Mouse (Mus musculus): ENCODE measurements around the gene Zgpat. TPM values are rescaled to one million over a fixed set of nuclear protein-coding genes. Genes with fewer than 3 reads are reported as not detected.

Gene Zgpat
- total and polyA plus RNA-seq, 3 experiments, result 19.3 to 23.9 (median 20.9) TPM

DNA sequence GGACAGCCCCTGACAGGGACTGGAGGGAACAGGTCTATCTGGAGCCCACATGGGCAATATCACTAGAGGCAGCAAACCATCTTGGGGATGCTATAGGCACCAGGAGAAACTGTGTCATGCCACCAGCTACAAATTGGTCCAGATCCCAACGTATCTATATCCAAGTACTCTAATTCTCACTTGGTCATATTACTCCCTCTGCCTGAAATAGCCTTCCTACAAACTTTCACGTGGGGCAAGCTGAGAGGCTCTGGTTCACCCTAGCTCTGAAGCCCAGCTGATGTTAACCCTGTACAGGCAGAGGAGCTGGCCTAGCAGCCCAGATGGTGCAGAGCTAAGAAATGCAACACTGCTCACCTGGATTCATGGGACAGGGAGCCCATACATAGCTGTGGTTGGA, 26.8 kb downstream of the Zgpat start:
- Histone ChIP-seq H3K9ac (ENCODE audit: insufficient read depth, low read depth) (no peak overlapping the region), H3K4me3 (replicated peaks in 1 of 3; ENCODE audit: low read depth in 2 of 3, low read length in 2 of 3, poor library complexity in 1 of 3) (no peak overlapping the region), H3K79me2 (replicated peaks; ENCODE audit: control insufficient read depth, extremely low read depth, insufficient read depth, poor library complexity, severe bottlenecking) (no peaks in the 10 kb centered on the region), H3K9me3 (replicated peaks; ENCODE audit: low read length) (no peaks in the 10 kb centered on the region), H3K36me3 (replicated peaks in 1 of 2; ENCODE audit: control insufficient read depth in 1 of 2, insufficient read depth in 1 of 2, low read length in 1 of 2) (peaks cover 22 to 81% of the 10 kb centered on the region in 2 experiments), H3K4me2 (ENCODE audit: insufficient read depth, low read depth, poor library complexity, severe bottlenecking) (no peak overlapping the region), H3K27me3 (replicated peaks) (no peaks in the 10 kb centered on the region), H3K27ac (ENCODE audit: insufficient read depth, low read depth) (no peak overlapping the region), H3K4me1 (ENCODE audit: control insufficient read depth in 1 of 2, insufficient read depth in 2 of 2) (no peaks in the 10 kb centered on the region)
- TF ChIP-seq ETS1 (conservative IDR thresholded peaks at IDR 0.05; ENCODE audit: low read depth, low read length) (no peak), CTCF (conservative IDR thresholded peaks at IDR 0.05 in 1 of 2, IDR thresholded peaks at IDR 0.05 in 1 of 2; ENCODE audit: low read depth in 2 of 2, low read length in 2 of 2) (no peak), TBP (conservative IDR thresholded peaks at IDR 0.05; ENCODE audit: low read depth, low read length) (no peak), ELF1 (IDR thresholded peaks at IDR 0.05; ENCODE audit: low read depth, low read length) (no peak), ZMIZ1 (IDR thresholded peaks at IDR 0.05; ENCODE audit: low read depth, low read length) (no peak), POLR2A (IDR thresholded peaks at IDR 0.05; ENCODE audit: low read depth, low read length) (no peak), E2F4 (IDR thresholded peaks at IDR 0.05; ENCODE audit: insufficient replicate concordance, low read depth, low read length) (no peak), BHLHE40 (IDR thresholded peaks at IDR 0.05; ENCODE audit: low read depth, low read length) (no peak), IRF4 (IDR thresholded peaks at IDR 0.05; ENCODE audit: low read depth, low read length) (no peak)
- in situ Hi-C loops (cut with MboI; ENCODE audit: low pct_ligation_motif_present, low pct_unique_long_range_greater_than_20kb, low sequenced_read_pairs), result loop anchor here (5.0 kb wide), 2 partner anchors 96 to 186 kb away; no protein-coding TSS in a partner anchor
- DNase-seq (ENCODE audit: extremely low read depth), result no peak
- dilution Hi-C loops (cut with MboI; ENCODE audit: extremely low pct_ligation_motif_present, extremely low pct_unique_long_range_greater_than_20kb, low sequenced_read_pairs), result no loop called here

DNA sequence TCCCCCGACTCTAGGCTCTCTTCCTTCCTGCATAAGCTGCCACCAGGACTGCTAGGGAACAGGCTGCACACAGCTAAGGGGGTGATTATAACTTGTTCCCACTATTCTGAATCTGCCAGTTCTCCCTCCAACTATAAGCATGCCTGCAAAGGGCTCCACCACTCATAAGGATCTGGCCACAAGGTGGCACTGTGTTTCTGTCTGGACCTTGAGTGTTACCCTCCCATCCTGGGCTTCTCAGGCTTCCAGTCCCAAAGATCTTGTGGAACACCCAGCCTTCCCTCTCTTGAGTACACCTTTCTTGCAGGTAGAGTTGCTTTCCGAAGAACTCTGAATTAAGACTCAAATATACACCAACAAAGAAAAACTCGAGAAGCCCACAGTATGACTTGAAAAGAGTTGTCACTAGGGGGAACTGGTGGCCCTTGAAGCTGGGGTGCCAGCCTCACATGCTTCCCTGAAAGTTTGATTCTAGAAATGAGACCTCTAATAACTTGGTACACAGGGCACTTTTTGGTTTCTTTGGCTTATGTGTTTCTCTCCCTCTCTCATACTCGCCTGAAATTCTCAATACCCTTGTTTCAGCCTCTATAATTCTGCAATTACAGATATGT, 28.0 kb downstream of the Zgpat start:
- Histone ChIP-seq H3K79me2 (replicated peaks; ENCODE audit: control insufficient read depth, extremely low read depth, insufficient read depth, poor library complexity, severe bottlenecking) (no peaks in the 10 kb centered on the region), H3K4me1 (ENCODE audit: control insufficient read depth in 1 of 2, insufficient read depth in 2 of 2) (no peaks in the 10 kb centered on the region), H3K4me2 (ENCODE audit: insufficient read depth, low read depth, poor library complexity, severe bottlenecking) (no peak overlapping the region), H3K9me3 (replicated peaks; ENCODE audit: low read length) (no peaks in the 10 kb centered on the region), H3K36me3 (replicated peaks in 1 of 2; ENCODE audit: control insufficient read depth in 1 of 2, insufficient read depth in 1 of 2, low read length in 1 of 2) (peaks cover 13 to 72% of the 10 kb centered on the region in 2 experiments), H3K27me3 (replicated peaks) (no peaks in the 10 kb centered on the region), H3K9ac (ENCODE audit: insufficient read depth, low read depth) (no peak overlapping the region), H3K27ac (ENCODE audit: insufficient read depth, low read depth) (no peak overlapping the region), H3K4me3 (replicated peaks in 1 of 3; ENCODE audit: low read depth in 2 of 3, low read length in 2 of 3, poor library complexity in 1 of 3) (no peak overlapping the region)
- dilution Hi-C loops (cut with MboI; ENCODE audit: extremely low pct_ligation_motif_present, extremely low pct_unique_long_range_greater_than_20kb, low sequenced_read_pairs), result no loop called here
- DNase-seq (ENCODE audit: extremely low read depth), result peak; percentile 82
- in situ Hi-C loops (cut with MboI; ENCODE audit: low pct_ligation_motif_present, low pct_unique_long_range_greater_than_20kb, low sequenced_read_pairs), result loop anchor here (5.0 kb wide), 2 partner anchors 95 to 185 kb away; no protein-coding TSS in a partner anchor
- no peak for TF ChIP-seq NRF1 (IDR thresholded peaks at IDR 0.05; ENCODE audit: low read depth, low read length)
- no peak for TF ChIP-seq PAX5 (IDR thresholded peaks at IDR 0.05; ENCODE audit: low read length)
- peak; percentile 78 for TF ChIP-seq RAD21 (IDR thresholded peaks at IDR 0.05; ENCODE audit: low read depth, low read length)
- TF ChIP-seq NELFE (IDR thresholded peaks at IDR 0.05; ENCODE audit: low read depth, low read length), result peak; percentile 46; the same call in 1 of the 2 replicates
- peak; percentile 25; the same call in 1 of the 2 replicates for TF ChIP-seq ELF1 (IDR thresholded peaks at IDR 0.05; ENCODE audit: low read depth, low read length)
- no peak for TF ChIP-seq KAT2A (IDR thresholded peaks at IDR 0.05; ENCODE audit: insufficient replicate concordance, low read length)
- no peak for TF ChIP-seq ETS1 (conservative IDR thresholded peaks at IDR 0.05; ENCODE audit: low read depth, low read length)
- TF ChIP-seq CHD1 (IDR thresholded peaks at IDR 0.05; ENCODE audit: low read depth, low read length), result no peak
- TF ChIP-seq ZKSCAN1 (IDR thresholded peaks at IDR 0.05; ENCODE audit: borderline replicate concordance, low read depth, low read length), result no peak
- TF ChIP-seq MAFK (IDR thresholded peaks at IDR 0.05; ENCODE audit: insufficient replicate concordance, low read length), result 0 out of 2 replicates have a peak, but pooled peaks have one; percentile 16
- TF ChIP-seq USF1 (IDR thresholded peaks at IDR 0.05; ENCODE audit: low read depth, low read length), result no peak
- TF ChIP-seq SIN3A (IDR thresholded peaks at IDR 0.05; ENCODE audit: low read length), result peak; percentile 54; the same call in 1 of the 2 replicates
- no peak for TF ChIP-seq RCOR1 (conservative IDR thresholded peaks at IDR 0.05; ENCODE audit: low read depth, low read length)
- no peak for TF ChIP-seq ZMIZ1 (IDR thresholded peaks at IDR 0.05; ENCODE audit: low read depth, low read length)
- no peak; the same call in 1 of the 2 replicates for TF ChIP-seq JUND (conservative IDR thresholded peaks at IDR 0.05; ENCODE audit: low read depth, low read length)
- TF ChIP-seq HCFC1 (IDR thresholded peaks at IDR 0.05; ENCODE audit: low read depth, low read length), result no peak
- TF ChIP-seq MXI1 (IDR thresholded peaks at IDR 0.05; ENCODE audit: low read depth, low read length), result no peak
- TF ChIP-seq EP300 (IDR thresholded peaks at IDR 0.05; ENCODE audit: low read length), result no peak
- TF ChIP-seq GABPA (IDR thresholded peaks at IDR 0.05; ENCODE audit: insufficient replicate concordance, low read depth, low read length), result no peak
- TF ChIP-seq JUN (IDR thresholded peaks at IDR 0.05; ENCODE audit: insufficient read depth, low read depth, low read length), result 0 out of 2 replicates have a peak, but pooled peaks have one; percentile 8
- no peak for TF ChIP-seq MEF2A (IDR thresholded peaks at IDR 0.05; ENCODE audit: borderline replicate concordance, low read depth, low read length)
- TF ChIP-seq TBP (conservative IDR thresholded peaks at IDR 0.05; ENCODE audit: low read depth, low read length), result no peak
- TF ChIP-seq MYC (IDR thresholded peaks at IDR 0.05; ENCODE audit: low read depth, low read length), result peak; percentile 72
- TF ChIP-seq TCF12 (IDR thresholded peaks at IDR 0.05; ENCODE audit: low read depth, low read length), result no peak
- TF ChIP-seq MAZ (IDR thresholded peaks at IDR 0.05; ENCODE audit: low read depth, low read length), result 0 out of 2 replicates have a peak, but pooled peaks have one; percentile 19
- no peak for TF ChIP-seq E2F4 (IDR thresholded peaks at IDR 0.05; ENCODE audit: insufficient replicate concordance, low read depth, low read length)
- peak; percentile 94 for TF ChIP-seq SMC3 (IDR thresholded peaks at IDR 0.05; ENCODE audit: low read depth, low read length)

Measured in CH12.LX (cell line).